Comparison of ENCODE assay signal across 2 mouse cellular contexts in the genomic region with DNA sequence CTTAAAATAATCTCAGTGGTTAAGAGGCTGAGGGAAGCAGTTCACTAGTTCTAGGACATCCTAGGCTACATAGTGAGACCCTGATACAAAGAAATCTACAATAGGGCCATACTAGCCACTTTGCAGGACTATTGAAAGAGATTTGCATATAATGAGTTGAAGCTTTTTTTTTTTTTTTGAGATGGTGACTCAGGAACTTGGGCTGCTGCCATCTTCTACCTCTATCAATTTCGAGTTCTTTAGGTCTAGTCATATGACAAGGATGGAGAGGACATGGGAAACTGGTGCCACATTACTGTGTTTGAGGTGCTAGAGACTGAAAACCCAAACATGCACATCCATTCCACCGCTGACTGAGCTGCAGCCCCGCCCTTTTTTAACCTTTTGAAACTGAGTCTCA.
TF ChIP-seq lines count a peak whose summit lies in the region.

No protein-coding gene starts in this region.

TF ChIP-seq in ES-E14, 5 proteins besides CTCF, POLR2A, EP300 and RAD21:
- TF ChIP-seq CHD2 (IDR thresholded peaks at IDR 0.05; ENCODE audit: low read depth, low read length) (no peak), MAFK (IDR thresholded peaks at IDR 0.05; ENCODE audit: insufficient read depth, low read depth, low read length) (no peak), ZNF384 (IDR thresholded peaks at IDR 0.05; ENCODE audit: low read depth, low read length) (peak; percentile 82), ZC3H11A (IDR thresholded peaks at IDR 0.05; ENCODE audit: borderline replicate concordance, low read depth, low read length) (no peak), HCFC1 (IDR thresholded peaks at IDR 0.05; ENCODE audit: borderline replicate concordance, insufficient read depth, low read length) (no peak)

TF ChIP-seq in MEL, 35 proteins besides CTCF, POLR2A, EP300 and RAD21:
- TF ChIP-seq ZNF384 (IDR thresholded peaks at IDR 0.05; ENCODE audit: low read depth, low read length) (peak; percentile 89), USF1 (IDR thresholded peaks at IDR 0.05; ENCODE audit: low read depth, low read length) (0 out of 2 replicates have a peak, but pooled peaks have one; percentile 20), MAZ (IDR thresholded peaks at IDR 0.05; ENCODE audit: low read depth, low read length) (no peak)
